Mouse (Mus musculus): ENCODE data around the gene 1810055G02Rik.

DNA sequence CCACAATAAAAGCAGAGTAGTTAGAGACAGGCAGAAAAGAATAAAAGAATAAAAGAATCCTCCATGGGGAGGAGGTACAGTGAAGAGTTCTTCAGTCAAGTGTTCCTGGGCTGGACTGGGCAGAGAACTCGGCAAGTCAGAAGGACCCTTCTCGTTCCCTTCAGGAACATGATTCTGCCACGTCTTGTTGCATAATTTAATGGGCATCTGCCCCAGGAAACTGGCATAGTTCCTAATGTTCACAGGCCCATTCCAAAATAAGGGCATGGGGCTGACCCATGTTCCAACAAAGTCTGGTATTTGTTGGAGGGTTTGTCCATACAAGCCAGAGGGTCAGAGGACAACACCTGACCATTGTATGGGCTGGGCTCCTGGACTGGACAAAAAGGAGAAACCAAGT, 13.1 kb upstream of the 1810055G02Rik start:
- no peak for TF ChIP-seq FLI1 (IDR thresholded peaks at IDR 0.05; ENCODE audit: low read length)
- no peak for TF ChIP-seq GATA1 (IDR thresholded peaks at IDR 0.05; ENCODE audit: borderline replicate concordance, low read length)

Data from megakaryocyte, embryonic 14.5 days (primary cell).